Mouse (Mus musculus): ENCODE results near the gene Prph. TPM values are rescaled to one million over a fixed set of nuclear protein-coding genes. Genes with fewer than 3 reads are reported as not detected.
A peak's percentile ranks its signal among the peaks of the same experiment; 100 is the strongest.
"Not testable (repeated sequence)": the region's sequence is repeated elsewhere in the genome, so short reads cannot be mapped to it uniquely, and the experiment has no call there.

Gene Prph
- polyA plus RNA-seq, 1 experiment from 2014 or later, result 66.3 TPM

- no peak overlapping the region for H3K27ac ChIP-seq (replicated peaks; ENCODE audit: low read depth, low read length)
- H3K36me3 ChIP-seq (ENCODE audit: control insufficient read depth, insufficient read depth, low read length), result peaks cover 34% of the 10 kb centered on the region
- WGBS, result 91% methylated on average over 5 of the region's 5 CpGs
- no peak overlapping the region for H3K9ac ChIP-seq (ENCODE audit: low read depth, low read length)
- no peak overlapping the region for H3K4me2 ChIP-seq (ENCODE audit: low read depth, low read length)
- no peaks in the 10 kb centered on the region for H3K27me3 ChIP-seq (replicated peaks; ENCODE audit: control insufficient read depth, insufficient read depth, low read length)
- no peak overlapping the region for H3K4me3 ChIP-seq (ENCODE audit: low read depth, low read length)
- DNase-seq (ENCODE audit: low spot score) (no peak), ATAC-seq (ENCODE audit: low read depth) (no peak)
- no peaks in the 10 kb centered on the region for H3K4me1 ChIP-seq (ENCODE audit: control insufficient read depth, insufficient read depth, low read length)
- no peaks in the 10 kb centered on the region for H3K9me3 ChIP-seq (ENCODE audit: control insufficient read depth, low read length)
These were observed 16.2 kb upstream of the Prph start for GRCm38 (mm10) chr15:99038797-99039196.

GRCm38 (mm10) chr15:99039306-99039705 is 15.7 kb upstream of the Prph start:
- no peak overlapping the region for H3K4me2 ChIP-seq (ENCODE audit: low read depth, low read length)
- DNase-seq (ENCODE audit: low spot score) (no peak), ATAC-seq (ENCODE audit: low read depth) (no peak)
- 86% methylated on average over 4 of the region's 4 CpGs for WGBS
- H3K9me3 ChIP-seq (ENCODE audit: control insufficient read depth, low read length), result no peaks in the 10 kb centered on the region
- H3K4me3 ChIP-seq (ENCODE audit: low read depth, low read length), result no peak overlapping the region
- no peak overlapping the region for H3K9ac ChIP-seq (ENCODE audit: low read depth, low read length)
- H3K36me3 ChIP-seq (ENCODE audit: control insufficient read depth, insufficient read depth, low read length), result peaks cover 34% of the 10 kb centered on the region
- H3K27ac ChIP-seq (replicated peaks; ENCODE audit: low read depth, low read length), result no peak overlapping the region
- no peaks in the 10 kb centered on the region for H3K4me1 ChIP-seq (ENCODE audit: control insufficient read depth, insufficient read depth, low read length)
- H3K27me3 ChIP-seq (replicated peaks; ENCODE audit: control insufficient read depth, insufficient read depth, low read length), result no peaks in the 10 kb centered on the region

GRCm38 (mm10) chr15:99039996-99040919 is 14.7 kb upstream of the Prph start:
- H3K9ac ChIP-seq (ENCODE audit: low read depth, low read length), result no peak overlapping the region
- H3K9me3 ChIP-seq (ENCODE audit: control insufficient read depth, low read length), result no peaks in the 10 kb centered on the region
- H3K4me1 ChIP-seq (ENCODE audit: control insufficient read depth, insufficient read depth, low read length), result no peaks in the 10 kb centered on the region
- WGBS, result 66% methylated on average over 23 of the region's 26 CpGs
- H3K36me3 ChIP-seq (ENCODE audit: control insufficient read depth, insufficient read depth, low read length), result peaks cover 25% of the 10 kb centered on the region
- no peak overlapping the region for H3K27ac ChIP-seq (replicated peaks; ENCODE audit: low read depth, low read length)
- H3K27me3 ChIP-seq (replicated peaks; ENCODE audit: control insufficient read depth, insufficient read depth, low read length), result no peaks in the 10 kb centered on the region
- no peak overlapping the region for H3K4me2 ChIP-seq (ENCODE audit: low read depth, low read length)
- DNase-seq (ENCODE audit: low spot score), result no peak
- H3K4me3 ChIP-seq (ENCODE audit: low read depth, low read length), result no peak overlapping the region
- no peak for ATAC-seq (ENCODE audit: low read depth)

GRCm38 (mm10) chr15:99040920-99041856 is 13.8 kb upstream of the Prph start:
- 0 out of 2 replicates have a peak, but pooled peaks have one; percentile 42 for ATAC-seq (ENCODE audit: low read depth)
- Histone ChIP-seq H3K27me3 (replicated peaks; ENCODE audit: control insufficient read depth, insufficient read depth, low read length) (no peaks in the 10 kb centered on the region), H3K9ac (ENCODE audit: low read depth, low read length) (no peak overlapping the region), H3K4me1 (ENCODE audit: control insufficient read depth, insufficient read depth, low read length) (no peaks in the 10 kb centered on the region), H3K36me3 (ENCODE audit: control insufficient read depth, insufficient read depth, low read length) (peaks cover 16% of the 10 kb centered on the region), H3K4me3 (ENCODE audit: low read depth, low read length) (no peak overlapping the region), H3K9me3 (ENCODE audit: control insufficient read depth, low read length) (no peaks in the 10 kb centered on the region), H3K4me2 (ENCODE audit: low read depth, low read length) (no peak overlapping the region), H3K27ac (replicated peaks; ENCODE audit: low read depth, low read length) (no peak overlapping the region)
- WGBS, result 44% methylated on average over 21 of the region's 21 CpGs
- peak; percentile 56 for DNase-seq (ENCODE audit: low spot score)

GRCm38 (mm10) chr15:99042334-99042733 is 12.6 kb upstream of the Prph start:
- no peak for ATAC-seq (ENCODE audit: low read depth)
- H3K4me3 ChIP-seq (ENCODE audit: low read depth, low read length), result no peak overlapping the region
- no peak for DNase-seq (ENCODE audit: low spot score)
- peaks cover 9% of the 10 kb centered on the region; the same call in 1 of the 2 replicates for H3K36me3 ChIP-seq (ENCODE audit: control insufficient read depth, insufficient read depth, low read length)
- no peaks in the 10 kb centered on the region for H3K4me1 ChIP-seq (ENCODE audit: control insufficient read depth, insufficient read depth, low read length)
- H3K9ac ChIP-seq (ENCODE audit: low read depth, low read length), result no peak overlapping the region
- H3K27me3 ChIP-seq (replicated peaks; ENCODE audit: control insufficient read depth, insufficient read depth, low read length), result no peaks in the 10 kb centered on the region
- H3K4me2 ChIP-seq (ENCODE audit: low read depth, low read length), result no peak overlapping the region
- no peak overlapping the region for H3K27ac ChIP-seq (replicated peaks; ENCODE audit: low read depth, low read length)
- H3K9me3 ChIP-seq (ENCODE audit: control insufficient read depth, low read length), result no peaks in the 10 kb centered on the region
- WGBS, result 81% methylated on average over 5 of the region's 5 CpGs

GRCm38 (mm10) chr15:99044854-99045253 is 10.1 kb upstream of the Prph start:
- Histone ChIP-seq H3K9me3 (ENCODE audit: control insufficient read depth, low read length) (no peaks in the 10 kb centered on the region), H3K27ac (replicated peaks; ENCODE audit: low read depth, low read length) (no peak overlapping the region), H3K36me3 (ENCODE audit: control insufficient read depth, insufficient read depth, low read length) (no peaks in the 10 kb centered on the region), H3K27me3 (replicated peaks; ENCODE audit: control insufficient read depth, insufficient read depth, low read length) (no peaks in the 10 kb centered on the region), H3K9ac (ENCODE audit: low read depth, low read length) (no peak overlapping the region), H3K4me3 (ENCODE audit: low read depth, low read length) (no peak overlapping the region), H3K4me1 (ENCODE audit: control insufficient read depth, insufficient read depth, low read length) (no peaks in the 10 kb centered on the region), H3K4me2 (ENCODE audit: low read depth, low read length) (no peak overlapping the region)
- DNase-seq (ENCODE audit: low spot score) (peak; percentile 50), ATAC-seq (ENCODE audit: low read depth) (0 out of 2 replicates have a peak, but pooled peaks have one; percentile 19)
- 33% methylated on average over 3 of the region's 3 CpGs for WGBS

- not testable (repeated sequence) for H3K9ac ChIP-seq (ENCODE audit: low read depth, low read length); H3K36me3 ChIP-seq (ENCODE audit: control insufficient read depth, insufficient read depth, low read length); H3K27ac ChIP-seq (replicated peaks; ENCODE audit: low read depth, low read length); H3K4me3 ChIP-seq (ENCODE audit: low read depth, low read length); H3K27me3 ChIP-seq (replicated peaks; ENCODE audit: control insufficient read depth, insufficient read depth, low read length); H3K4me1 ChIP-seq (ENCODE audit: control insufficient read depth, insufficient read depth, low read length); H3K4me2 ChIP-seq (ENCODE audit: low read depth, low read length); DNase-seq (ENCODE audit: low spot score); H3K9me3 ChIP-seq (ENCODE audit: control insufficient read depth, low read length); ATAC-seq (ENCODE audit: low read depth)
- WGBS, result 86% methylated on average over 6 of the region's 6 CpGs
These were observed 9.2 kb upstream of the Prph start for GRCm38 (mm10) chr15:99045734-99046133.

- no peak overlapping the region for H3K27ac ChIP-seq (replicated peaks; ENCODE audit: low read depth, low read length)
- H3K27me3 ChIP-seq (replicated peaks; ENCODE audit: control insufficient read depth, insufficient read depth, low read length), result peaks cover 29% of the 10 kb centered on the region
- H3K4me1 ChIP-seq (ENCODE audit: control insufficient read depth, insufficient read depth, low read length), result no peaks in the 10 kb centered on the region
- H3K4me2 ChIP-seq (ENCODE audit: low read depth, low read length), result no peak overlapping the region
- H3K4me3 ChIP-seq (ENCODE audit: low read depth, low read length), result no peak overlapping the region
- no peak overlapping the region for H3K9ac ChIP-seq (ENCODE audit: low read depth, low read length)
- no peak for ATAC-seq (ENCODE audit: low read depth)
- 34% methylated on average over 13 of the region's 13 CpGs for WGBS
- no peaks in the 10 kb centered on the region for H3K9me3 ChIP-seq (ENCODE audit: control insufficient read depth, low read length)
- DNase-seq (ENCODE audit: low spot score), result peak; percentile 69
- no peaks in the 10 kb centered on the region for H3K36me3 ChIP-seq (ENCODE audit: control insufficient read depth, insufficient read depth, low read length)
These were observed 5.3 kb upstream of the Prph start for GRCm38 (mm10) chr15:99049473-99050253.

Measured in embryonic facial prominence, embryonic 14.5 days (tissue).